Mouse (Mus musculus) kidney, postnatal 0 days (tissue): ENCODE results near the gene Aurka. TPM values are rescaled to one million over a fixed set of nuclear protein-coding genes. Genes with fewer than 3 reads are reported as not detected.

ENCODE experiments used
- ATAC-seq: fragments of 200-750 bp; cut with Nextera tagmentation; replicated peaks from 2 replicates; pipeline ENCODE4 v1.8.0; 2017; ENCODE audit warnings: low read depth, moderate number of reproducible peaks, moderate TSS enrichment, moderate library complexity; ENCODE audit not compliant: low FRiP score
- DNase-seq: peaks from one replicate; pipeline ENCODE4 v3.0.0-alpha.2; 2016; ENCODE audit warnings: low spot score
- H3K27ac ChIP-seq: fragments of 300-500 bp; sonication (generic); 2 replicates; pipeline ENCODE4 v1.5.1; 2014; ENCODE audit warnings: mild to moderate bottlenecking
- H3K27me3 ChIP-seq: fragments of 300-500 bp; sonication (generic); 2 replicates; pipeline ENCODE4 v1.6.1; 2014; ENCODE audit warnings: low read length, mixed read lengths; ENCODE audit not compliant: insufficient read depth
- H3K36me3 ChIP-seq: fragments of 300-500 bp; sonication (generic); 2 replicates; pipeline ENCODE4 v1.6.1; 2014; ENCODE audit warnings: low read length, mixed read lengths; ENCODE audit not compliant: insufficient read depth
- H3K4me1 ChIP-seq: fragments of 300-500 bp; sonication (generic); replicated peaks from 2 replicates; pipeline ENCODE4 v1.6.1; 2014; ENCODE audit warnings: antibody characterized with exemption, low read length, mixed read lengths; ENCODE audit not compliant: insufficient read depth
- H3K4me2 ChIP-seq: fragments of 300-500 bp; sonication (generic); 2 replicates; pipeline ENCODE4 v1.6.1; 2014; ENCODE audit warnings: mild to moderate bottlenecking, low read length, moderate library complexity, mixed read lengths
- H3K4me3 ChIP-seq: fragments of 300-500 bp; sonication (generic); replicated peaks from 2 replicates; pipeline ENCODE4 v1.5.1; 2014; ENCODE audit warnings: low read depth, low read length
- H3K9ac ChIP-seq: fragments of 300-500 bp; sonication (generic); 2 replicates; pipeline ENCODE4 v1.6.1; 2014; ENCODE audit warnings: low read depth, low read length
- H3K9me3 ChIP-seq: fragments of 300-500 bp; sonication (generic); replicated peaks from 2 replicates; pipeline ENCODE4 v1.6.1; 2016; ENCODE audit warnings: low read length, inconsistent platforms, mixed read lengths
- CTCF ChIP-seq: IDR thresholded peaks from 2 replicates; pipeline ENCODE4 v1.5.1; 2016; ENCODE audit warnings: antibody characterized with exemption, low read depth, mild to moderate bottlenecking, moderate library complexity
- WGBS: fragments of 180-500 bp; shearing (Covaris S2); extraction: QIAGEN DNeasy Blood & Tissue Kit; methylation state at CpG from one replicate; pipeline ENCODE4 v1.1.7; 2014; 5-methylcytosine and 5-hydroxymethylcytosine counted together
- polyA plus RNA-seq: library from polyadenylated mRNA; unstranded; fragments of >200 nt; fragmentation: Nextera tagmentation; extraction: Ambion mirVana; gene quantifications from 2 replicates; pipeline ENCODE4 v1.2.1, GENCODE M21; 2015

Gene Aurka
- polyA plus RNA-seq, 1 experiment from 2014 or later, result 40.0 TPM

GRCm38 (mm10) chr2:172320878-172321277 lies 49.5 kb downstream of the Aurka start:
- H3K27ac ChIP-seq, result no peak overlapping the region
- TF ChIP-seq CTCF, result peak; percentile 31; the same call in 1 of the 2 replicates
- no peaks in the 10 kb centered on the region for H3K27me3 ChIP-seq
- no peak overlapping the region for H3K4me2 ChIP-seq
- no peaks in the 10 kb centered on the region for H3K36me3 ChIP-seq
- no peaks in the 10 kb centered on the region for H3K4me1 ChIP-seq
- ATAC-seq (no peak), DNase-seq (peak; percentile 87)
- H3K4me3 ChIP-seq, result no peak overlapping the region
- no peak overlapping the region for H3K9ac ChIP-seq
- no peaks in the 10 kb centered on the region for H3K9me3 ChIP-seq
- 14% methylated on average over 9 of the region's 9 CpGs for WGBS

- H3K4me1 ChIP-seq, result no peaks in the 10 kb centered on the region
- H3K27ac ChIP-seq, result no peak overlapping the region
- H3K9ac ChIP-seq, result no peak overlapping the region
- DNase-seq (no peak), ATAC-seq (no peak)
- no peak overlapping the region for H3K4me3 ChIP-seq
- no peak for TF ChIP-seq CTCF
- H3K4me2 ChIP-seq, result no peak overlapping the region
- no peaks in the 10 kb centered on the region for H3K36me3 ChIP-seq
- 90% methylated on average over 9 of the region's 9 CpGs for WGBS
- no peaks in the 10 kb centered on the region for H3K27me3 ChIP-seq
- no peaks in the 10 kb centered on the region for H3K9me3 ChIP-seq
These were observed 58.6 kb downstream of the Aurka start for GRCm38 (mm10) chr2:172311731-172312130.

GRCm38 (mm10) chr2:172306544-172306943 lies 63.8 kb downstream of the Aurka start:
- 23% methylated on average over 4 of the region's 4 CpGs for WGBS
- no peaks in the 10 kb centered on the region for H3K9me3 ChIP-seq
- DNase-seq, result peak; percentile 14
- no peak overlapping the region for H3K4me3 ChIP-seq
- H3K27ac ChIP-seq, result no peak overlapping the region
- H3K36me3 ChIP-seq, result no peaks in the 10 kb centered on the region
- ATAC-seq, result no peak
- H3K4me1 ChIP-seq, result no peaks in the 10 kb centered on the region
- no peak overlapping the region for H3K4me2 ChIP-seq
- no peak overlapping the region for H3K9ac ChIP-seq
- TF ChIP-seq CTCF, result no peak
- no peaks in the 10 kb centered on the region for H3K27me3 ChIP-seq

Other genes with a start within 250 kb of the Aurka start
- gene Mc3r, start 122.0 kb downstream of the Aurka start, polyA plus RNA-seq, result not detected in 2 replicates
- gene Fam210b, start 25.0 kb downstream of the Aurka start, polyA plus RNA-seq, result 11.7 and 12.1 TPM in 2 replicates
- 32.4 and 34.6 TPM in 2 replicates for gene Cstf1, start 146 bp upstream of the Aurka start, polyA plus RNA-seq
- gene Cass4, start 23.3 kb upstream of the Aurka start, polyA plus RNA-seq, result 0.13 and 0.14 TPM in 2 replicates
- gene Rtf2, start 70.0 kb upstream of the Aurka start, polyA plus RNA-seq, result 73.2 and 83.9 TPM in 2 replicates
- 0.50 and 0.51 TPM in 2 replicates for gene Gcnt7, start 88.1 kb upstream of the Aurka start, polyA plus RNA-seq
- gene Fam209, start 102.0 kb upstream of the Aurka start, polyA plus RNA-seq, result 0.20 TPM in 1 of 2 replicates, not detected in the other
- gene Tfap2c, start 179.1 kb upstream of the Aurka start, polyA plus RNA-seq, result 0.22 and 0.53 TPM in 2 replicates